Mouse (Mus musculus): ENCODE measurements at regions not wholly inside any gene's neighbourhood (a gene's known extent, or its start where the extent isn't known, plus 50 kb on each side); places are given as distances from the start of the nearest gene placed in this dataset.

- TF ChIP-seq CTCF (IDR thresholded peaks at IDR 0.05; ENCODE audit: low read depth) (no peak), EP300 (IDR thresholded peaks at IDR 0.05; ENCODE audit: low read depth) (no peak)
These were observed 127.5 kb upstream of the Sphkap start for GRCm38 (mm10) chr1:83535461-83535860.

Data from liver, postnatal 0 days (tissue).